Mouse (Mus musculus) brain, embryonic 14.5 days (tissue): Measurements from ENCODE around the gene Arhgap29.

ENCODE experiments used
- CTCF ChIP-seq: fragments of 200-500 bp; IDR thresholded peaks from 2 replicates; pipeline ENCODE4 v1.5.1; 2012; ENCODE audit warnings: inconsistent platforms, mild to moderate bottlenecking, moderate library complexity, borderline replicate concordance; ENCODE audit not compliant: insufficient read depth, insufficient read length; ENCODE audit errors: extremely low read depth
- POLR2A ChIP-seq: fragments of 200-500 bp; IDR thresholded peaks from 2 replicates; pipeline ENCODE4 v1.6.1; 2012; ENCODE audit warnings: mild to moderate bottlenecking, inconsistent platforms, borderline replicate concordance; ENCODE audit not compliant: poor library complexity, insufficient read depth, insufficient read length, severe bottlenecking; ENCODE audit errors: extremely low read depth

DNA sequence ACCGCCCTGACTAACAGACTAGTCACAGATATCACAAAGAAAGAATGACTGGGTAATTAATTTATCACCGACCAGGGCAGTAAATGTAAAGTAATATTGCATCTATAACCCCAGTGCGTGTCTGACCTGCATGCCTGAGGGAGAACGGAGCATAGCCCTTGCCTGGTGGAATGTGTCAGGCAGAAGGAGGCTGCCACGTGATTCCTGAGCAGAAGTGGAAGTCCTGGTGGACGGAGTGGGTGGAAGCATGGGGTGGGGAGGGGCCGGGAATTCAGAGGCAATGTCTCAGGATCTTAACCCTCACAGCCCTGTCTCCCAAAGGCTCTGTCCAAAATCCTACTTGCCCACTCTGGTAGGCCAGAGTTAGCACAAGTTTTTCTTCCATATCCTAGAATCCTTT lies 95.1 kb downstream of the Arhgap29 start:
- no peak for TF ChIP-seq CTCF
- TF ChIP-seq POLR2A = no peak
